Mouse (Mus musculus): ENCODE results near the gene Hist1h2ae.

- TF ChIP-seq CTCF (IDR thresholded peaks at IDR 0.05) (no peak), EP300 (IDR thresholded peaks at IDR 0.05) (peak; percentile 29; the same call in 1 of the 2 replicates)
These were observed 44.7 kb downstream of the Hist1h2ae start for GRCm38 (mm10) chr13:23526312-23526711.

Data from lung, postnatal 0 days (tissue).